Mouse (Mus musculus): Measurements from ENCODE around the gene Mc3r.

- TF ChIP-seq CTCF (IDR thresholded peaks at IDR 0.05; ENCODE audit: extremely low read depth, insufficient read depth, insufficient read length, insufficient replicate concordance) (no peak), POLR2A (IDR thresholded peaks at IDR 0.05; ENCODE audit: low read depth, low read length) (no peak)
Observed at GRCm38 (mm10) chr2:172227808-172228207, 20.5 kb upstream of the Mc3r start.
